Mouse (Mus musculus) liver, adult 2 months (tissue): ENCODE measurements around the gene Slc17a2.

Source experiments
- CTCF ChIP-seq: fragments of 200-500 bp; IDR thresholded peaks from 2 replicates; pipeline ENCODE4 v1.5.1; 2011; ENCODE audit warnings: low read depth, low read length, control low read depth
- POLR2A ChIP-seq: fragments of 200-500 bp; IDR thresholded peaks from 2 replicates; pipeline ENCODE4 v1.6.1; 2011; ENCODE audit warnings: low read length, control low read depth; ENCODE audit not compliant: insufficient read depth; ENCODE audit errors: extremely low read depth

DNA sequence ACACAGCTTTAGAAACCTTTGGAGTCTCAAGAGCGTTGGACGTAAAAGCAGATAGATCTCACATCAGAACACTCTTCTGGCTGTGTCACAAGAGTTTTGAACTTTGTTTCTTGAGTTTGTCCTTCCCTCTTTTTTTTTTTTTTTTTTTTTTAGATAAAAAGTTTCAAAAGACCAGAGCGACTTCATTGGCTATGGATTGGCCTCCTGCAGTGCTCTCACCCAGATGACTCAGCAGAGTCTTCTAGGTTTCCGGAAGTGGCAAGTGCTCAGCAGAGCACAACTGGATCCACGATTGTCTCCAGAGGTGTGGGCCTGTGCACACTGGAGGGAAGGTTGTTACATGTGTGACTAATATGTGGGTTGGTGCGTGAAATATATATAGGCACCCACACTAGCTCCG is 28.5 kb upstream of the Slc17a2 start:
- TF ChIP-seq POLR2A, result no peak
- no peak for TF ChIP-seq CTCF
